Mouse (Mus musculus): Measurements from ENCODE around the gene B4galnt3. TPM values are rescaled to one million over a fixed set of nuclear protein-coding genes. Genes with fewer than 3 reads are reported as not detected.

The B4galnt3 gene
- polyA plus RNA-seq, 1 experiment, result 0.33 TPM

- H3K4me3 ChIP-seq (ENCODE audit: insufficient read depth, poor library complexity, severe bottlenecking), result no peak overlapping the region
- H3K79me2 ChIP-seq (ENCODE audit: control insufficient read depth, insufficient read depth), result no peaks in the 10 kb centered on the region
- no peaks in the 10 kb centered on the region for H3K36me3 ChIP-seq (ENCODE audit: control insufficient read depth, insufficient read depth)
- TF ChIP-seq CTCF (IDR thresholded peaks at IDR 0.05; ENCODE audit: control insufficient read depth, insufficient read depth, insufficient read length) (no peak), MAX (IDR thresholded peaks at IDR 0.05) (no peak), MYOG (IDR thresholded peaks at IDR 0.05; ENCODE audit: control insufficient read depth, extremely low read depth, insufficient read length) (no peak), USF1 (IDR thresholded peaks at IDR 0.05; ENCODE audit: low read depth) (no peak), MYOD1 (IDR thresholded peaks at IDR 0.05; ENCODE audit: control insufficient read depth, insufficient read length, low read depth) (no peak), CEBPB (IDR thresholded peaks at IDR 0.05; ENCODE audit: low read depth) (no peak), FOSL1 (IDR thresholded peaks at IDR 0.05; ENCODE audit: insufficient read depth, low read length, poor library complexity, severe bottlenecking) (no peak)
- no peak overlapping the region for H3ac ChIP-seq (ENCODE audit: control insufficient read depth, insufficient read length, low read depth)
- H3K27me3 ChIP-seq (ENCODE audit: control insufficient read depth, insufficient read depth, insufficient read length), result peaks cover 8% of the 10 kb centered on the region
- no peaks in the 10 kb centered on the region for H3K79me3 ChIP-seq (ENCODE audit: low read depth)
Observed at GRCm38 (mm10) chr6:120251010-120251409, 43.3 kb downstream of the B4galnt3 start.

- H3K79me3 ChIP-seq (ENCODE audit: low read depth), result no peaks in the 10 kb centered on the region
- H3K36me3 ChIP-seq (ENCODE audit: control insufficient read depth, insufficient read depth), result no peaks in the 10 kb centered on the region
- TF ChIP-seq MYOG (IDR thresholded peaks at IDR 0.05; ENCODE audit: control insufficient read depth, extremely low read depth, insufficient read length) (no peak), MAX (IDR thresholded peaks at IDR 0.05) (no peak), CTCF (IDR thresholded peaks at IDR 0.05; ENCODE audit: control insufficient read depth, insufficient read depth, insufficient read length) (no peak), USF1 (IDR thresholded peaks at IDR 0.05; ENCODE audit: low read depth) (no peak), CEBPB (IDR thresholded peaks at IDR 0.05; ENCODE audit: low read depth) (no peak), MYOD1 (IDR thresholded peaks at IDR 0.05; ENCODE audit: control insufficient read depth, insufficient read length, low read depth) (no peak), FOSL1 (IDR thresholded peaks at IDR 0.05; ENCODE audit: insufficient read depth, low read length, poor library complexity, severe bottlenecking) (no peak)
- no peaks in the 10 kb centered on the region for H3K79me2 ChIP-seq (ENCODE audit: control insufficient read depth, insufficient read depth)
- H3ac ChIP-seq (ENCODE audit: control insufficient read depth, insufficient read length, low read depth), result no peak overlapping the region
- H3K27me3 ChIP-seq (ENCODE audit: control insufficient read depth, insufficient read depth, insufficient read length), result peaks cover 8% of the 10 kb centered on the region
- no peak overlapping the region for H3K4me3 ChIP-seq (ENCODE audit: insufficient read depth, poor library complexity, severe bottlenecking)
Observed at GRCm38 (mm10) chr6:120249831-120250230, 44.5 kb downstream of the B4galnt3 start.

DNA sequence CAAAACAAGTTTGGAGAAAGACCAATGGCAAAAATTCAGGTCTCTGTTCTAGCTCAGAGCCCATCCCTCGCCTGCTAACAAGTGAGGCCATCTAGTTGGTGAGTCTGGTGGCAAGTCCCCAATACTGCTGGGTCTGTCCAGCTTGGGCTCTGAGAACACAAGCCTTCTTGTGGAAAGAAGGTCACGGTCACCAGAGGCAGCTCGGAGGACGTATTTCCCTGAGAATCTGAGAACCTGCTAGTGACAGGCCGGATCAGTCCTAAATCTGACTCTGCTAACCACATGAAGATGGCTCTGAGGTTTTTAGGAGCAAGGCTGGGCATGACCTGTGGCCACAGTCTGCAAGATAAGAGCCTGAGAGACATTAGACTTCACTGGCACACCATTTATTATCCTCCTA lies 47.7 kb downstream of the B4galnt3 start:
- no peaks in the 10 kb centered on the region for H3K36me3 ChIP-seq (ENCODE audit: control insufficient read depth, insufficient read depth)
- no peak overlapping the region for H3ac ChIP-seq (ENCODE audit: control insufficient read depth, insufficient read length, low read depth)
- H3K79me3 ChIP-seq (ENCODE audit: low read depth), result no peaks in the 10 kb centered on the region
- no peaks in the 10 kb centered on the region for H3K79me2 ChIP-seq (ENCODE audit: control insufficient read depth, insufficient read depth)
- H3K27me3 ChIP-seq (ENCODE audit: control insufficient read depth, insufficient read depth, insufficient read length), result peaks cover 8% of the 10 kb centered on the region
- H3K4me3 ChIP-seq (ENCODE audit: insufficient read depth, poor library complexity, severe bottlenecking), result no peak overlapping the region
- TF ChIP-seq CTCF (IDR thresholded peaks at IDR 0.05; ENCODE audit: control insufficient read depth, insufficient read depth, insufficient read length) (no peak), MYOG (IDR thresholded peaks at IDR 0.05; ENCODE audit: control insufficient read depth, extremely low read depth, insufficient read length) (no peak), FOSL1 (IDR thresholded peaks at IDR 0.05; ENCODE audit: insufficient read depth, low read length, poor library complexity, severe bottlenecking) (no peak), USF1 (IDR thresholded peaks at IDR 0.05; ENCODE audit: low read depth) (no peak), MYOD1 (IDR thresholded peaks at IDR 0.05; ENCODE audit: control insufficient read depth, insufficient read length, low read depth) (no peak), MAX (IDR thresholded peaks at IDR 0.05) (no peak), CEBPB (IDR thresholded peaks at IDR 0.05; ENCODE audit: low read depth) (no peak)

GRCm38 (mm10) chr6:120243250-120243649 lies 51.1 kb downstream of the B4galnt3 start:
- Histone ChIP-seq H3ac (ENCODE audit: control insufficient read depth, insufficient read length, low read depth) (no peak overlapping the region), H3K79me3 (ENCODE audit: low read depth) (no peaks in the 10 kb centered on the region), H3K36me3 (ENCODE audit: control insufficient read depth, insufficient read depth) (no peaks in the 10 kb centered on the region), H3K79me2 (ENCODE audit: control insufficient read depth, insufficient read depth) (no peaks in the 10 kb centered on the region), H3K4me3 (ENCODE audit: insufficient read depth, poor library complexity, severe bottlenecking) (no peak overlapping the region), H3K27me3 (ENCODE audit: control insufficient read depth, insufficient read depth, insufficient read length) (peaks cover 4% of the 10 kb centered on the region)
- TF ChIP-seq CEBPB (IDR thresholded peaks at IDR 0.05; ENCODE audit: low read depth) (no peak), FOSL1 (IDR thresholded peaks at IDR 0.05; ENCODE audit: insufficient read depth, low read length, poor library complexity, severe bottlenecking) (no peak), USF1 (IDR thresholded peaks at IDR 0.05; ENCODE audit: low read depth) (no peak), MYOG (IDR thresholded peaks at IDR 0.05; ENCODE audit: control insufficient read depth, extremely low read depth, insufficient read length) (no peak), CTCF (IDR thresholded peaks at IDR 0.05; ENCODE audit: control insufficient read depth, insufficient read depth, insufficient read length) (no peak), MAX (IDR thresholded peaks at IDR 0.05) (no peak), MYOD1 (IDR thresholded peaks at IDR 0.05; ENCODE audit: control insufficient read depth, insufficient read length, low read depth) (no peak)

DNA sequence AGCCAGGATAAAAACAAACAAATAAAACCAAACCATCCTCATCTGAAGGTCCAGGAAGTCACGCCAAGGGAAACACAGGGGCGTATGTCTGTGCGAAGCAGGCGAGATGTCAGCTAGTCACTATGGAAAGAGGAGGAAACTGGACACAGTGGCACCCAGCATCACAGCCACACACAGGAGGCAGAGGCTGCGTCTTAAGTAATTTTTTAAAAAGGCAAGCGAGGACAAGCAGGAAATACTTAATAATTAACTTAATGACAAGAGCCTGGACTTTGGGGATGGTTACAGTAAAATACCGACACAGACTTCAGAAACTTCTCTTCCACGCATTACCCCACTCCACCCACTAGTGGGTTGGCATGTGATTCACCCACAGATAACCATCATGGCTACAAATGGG lies 51.8 kb downstream of the B4galnt3 start:
- Histone ChIP-seq H3K36me3 (ENCODE audit: control insufficient read depth, insufficient read depth) (no peaks in the 10 kb centered on the region), H3K27me3 (ENCODE audit: control insufficient read depth, insufficient read depth, insufficient read length) (peaks cover 4% of the 10 kb centered on the region), H3K79me3 (ENCODE audit: low read depth) (no peaks in the 10 kb centered on the region), H3K4me3 (ENCODE audit: insufficient read depth, poor library complexity, severe bottlenecking) (no peak overlapping the region), H3K79me2 (ENCODE audit: control insufficient read depth, insufficient read depth) (no peaks in the 10 kb centered on the region), H3ac (ENCODE audit: control insufficient read depth, insufficient read length, low read depth) (no peak overlapping the region)
- TF ChIP-seq CTCF (IDR thresholded peaks at IDR 0.05; ENCODE audit: control insufficient read depth, insufficient read depth, insufficient read length) (no peak), MAX (IDR thresholded peaks at IDR 0.05) (no peak), MYOG (IDR thresholded peaks at IDR 0.05; ENCODE audit: control insufficient read depth, extremely low read depth, insufficient read length) (no peak), USF1 (IDR thresholded peaks at IDR 0.05; ENCODE audit: low read depth) (no peak), MYOD1 (IDR thresholded peaks at IDR 0.05; ENCODE audit: control insufficient read depth, insufficient read length, low read depth) (no peak), CEBPB (IDR thresholded peaks at IDR 0.05; ENCODE audit: low read depth) (no peak), FOSL1 (IDR thresholded peaks at IDR 0.05; ENCODE audit: insufficient read depth, low read length, poor library complexity, severe bottlenecking) (no peak)

- TF ChIP-seq MAX (IDR thresholded peaks at IDR 0.05) (no peak), FOSL1 (IDR thresholded peaks at IDR 0.05; ENCODE audit: insufficient read depth, low read length, poor library complexity, severe bottlenecking) (no peak), CTCF (IDR thresholded peaks at IDR 0.05; ENCODE audit: control insufficient read depth, insufficient read depth, insufficient read length) (no peak), USF1 (IDR thresholded peaks at IDR 0.05; ENCODE audit: low read depth) (no peak), CEBPB (IDR thresholded peaks at IDR 0.05; ENCODE audit: low read depth) (no peak), MYOD1 (IDR thresholded peaks at IDR 0.05; ENCODE audit: control insufficient read depth, insufficient read length, low read depth) (no peak), MYOG (IDR thresholded peaks at IDR 0.05; ENCODE audit: control insufficient read depth, extremely low read depth, insufficient read length) (no peak)
Observed at GRCm38 (mm10) chr6:120241453-120241852, 52.9 kb downstream of the B4galnt3 start.

More at GRCm38 (mm10) chr6:120241453-120241852, 52.9 kb downstream of the B4galnt3 start:
- Histone ChIP-seq H3K79me2 (ENCODE audit: control insufficient read depth, insufficient read depth) (no peaks in the 10 kb centered on the region), H3K79me3 (ENCODE audit: low read depth) (no peaks in the 10 kb centered on the region), H3K4me3 (ENCODE audit: insufficient read depth, poor library complexity, severe bottlenecking) (no peak overlapping the region), H3K36me3 (ENCODE audit: control insufficient read depth, insufficient read depth) (no peaks in the 10 kb centered on the region), H3K27me3 (ENCODE audit: control insufficient read depth, insufficient read depth, insufficient read length) (peaks cover 4% of the 10 kb centered on the region), H3ac (ENCODE audit: control insufficient read depth, insufficient read length, low read depth) (no peak overlapping the region)

All from C2C12 (cell line).